Mouse (Mus musculus) G1E (cell line): ENCODE measurements around the gene Bloc1s1.

Source experiments
- CTCF ChIP-seq: IDR thresholded peaks from 2 replicates; pipeline ENCODE4 v1.5.1; 2012; ENCODE audit warnings: low read depth, low read length, inconsistent platforms, mixed read lengths
- GATA1 ChIP-seq: IDR thresholded peaks from 2 replicates; pipeline ENCODE4 v1.6.1; 2012; ENCODE audit warnings: borderline replicate concordance, low read length, inconsistent platforms, mixed read lengths
- GATA2 ChIP-seq: IDR thresholded peaks from 2 replicates; pipeline ENCODE4 v1.6.1; 2012; ENCODE audit warnings: low read depth, low read length, inconsistent platforms, borderline replicate concordance
- TAL1 ChIP-seq: conservative IDR thresholded peaks from 2 replicates; pipeline ENCODE4 v1.6.1; 2012; ENCODE audit warnings: low read depth, low read length, inconsistent platforms, mixed read lengths

DNA sequence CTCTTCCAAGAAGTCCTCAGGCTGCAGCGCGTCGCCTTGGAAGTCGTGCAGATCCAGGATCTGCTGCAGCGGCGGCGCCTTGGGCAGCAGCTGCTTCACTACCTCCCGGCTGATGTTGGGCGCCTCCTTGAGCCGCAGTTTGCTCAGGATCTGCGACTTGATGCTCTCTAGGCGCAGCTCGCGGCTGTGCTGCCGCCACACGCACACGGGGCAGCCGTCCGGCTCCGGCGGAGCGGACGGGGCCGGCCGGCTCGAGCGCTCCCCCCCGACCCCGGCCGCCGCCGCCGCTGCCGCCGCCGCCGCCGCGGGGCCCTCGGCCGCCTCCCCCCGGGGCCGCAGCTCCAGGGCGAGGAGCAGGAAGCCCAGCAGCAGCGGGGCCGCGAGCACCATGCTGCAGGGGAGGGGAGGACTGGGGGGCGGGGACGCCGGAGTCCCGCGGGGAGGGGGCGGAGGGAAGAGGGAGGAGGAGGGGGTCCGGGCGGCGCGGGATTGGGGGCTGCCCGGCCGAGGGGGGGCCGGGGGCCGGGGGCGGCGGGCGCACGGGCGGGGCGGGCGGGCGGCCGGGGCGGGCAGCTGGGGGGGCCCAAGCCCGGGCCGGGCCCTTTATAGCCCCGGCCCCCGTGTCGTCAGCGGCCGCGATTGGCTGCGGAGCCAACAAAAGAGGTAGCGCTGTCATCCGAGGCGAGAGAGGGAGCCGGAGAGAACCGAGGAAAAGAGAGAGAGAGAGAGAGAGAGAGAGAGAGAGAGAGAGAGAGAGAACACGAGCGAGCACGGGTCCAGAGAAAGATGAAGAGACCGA, 32.3 kb downstream of the Bloc1s1 start, which contains the start of gene Gdf11:
- no peak for TF ChIP-seq CTCF
- TF ChIP-seq GATA1 = no peak
- no peak for TF ChIP-seq TAL1
- TF ChIP-seq GATA2 = no peak
